Mouse (Mus musculus): ENCODE measurements around the gene Ncapd2. TPM values are rescaled to one million over a fixed set of nuclear protein-coding genes. Genes with fewer than 3 reads are reported as not detected.

Ncapd2 gene
- polyA plus RNA-seq, 1 experiment from 2014 or later, result 56.7 TPM

DNA sequence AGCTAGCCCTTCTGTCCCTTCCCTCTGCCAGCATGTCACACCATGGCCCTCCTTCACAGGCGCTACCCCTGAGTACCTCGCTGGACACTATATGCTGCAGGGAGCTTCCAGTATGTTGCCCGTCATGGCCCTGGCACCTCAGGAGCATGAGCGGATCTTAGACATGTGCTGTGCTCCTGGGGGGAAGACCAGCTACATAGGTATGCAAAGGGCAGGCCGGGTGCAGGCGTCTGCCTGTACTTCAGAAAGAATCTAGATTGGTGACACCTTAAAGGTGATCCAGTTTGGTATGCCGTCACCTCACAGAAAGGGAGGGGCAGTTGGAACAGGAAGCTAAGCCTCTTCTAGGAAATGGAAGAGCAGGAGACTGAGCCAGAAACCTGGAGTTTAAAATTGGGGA lies 51.8 kb downstream of the Ncapd2 start:
- Histone ChIP-seq H3K4me2 (no peak overlapping the region), H3K4me3 (no peak overlapping the region), H3K36me3 (peaks cover 84% of the 10 kb centered on the region), H3K27ac (no peak overlapping the region), H3K4me1 (replicated peaks) (peaks cover 5% of the 10 kb centered on the region), H3K27me3 (no peaks in the 10 kb centered on the region), H3K9ac (no peak overlapping the region), H3K9me3 (no peaks in the 10 kb centered on the region)
- WGBS, result 97% methylated on average over 7 of the region's 7 CpGs
- no peak for ATAC-seq (ENCODE audit: low FRiP score)

DNA sequence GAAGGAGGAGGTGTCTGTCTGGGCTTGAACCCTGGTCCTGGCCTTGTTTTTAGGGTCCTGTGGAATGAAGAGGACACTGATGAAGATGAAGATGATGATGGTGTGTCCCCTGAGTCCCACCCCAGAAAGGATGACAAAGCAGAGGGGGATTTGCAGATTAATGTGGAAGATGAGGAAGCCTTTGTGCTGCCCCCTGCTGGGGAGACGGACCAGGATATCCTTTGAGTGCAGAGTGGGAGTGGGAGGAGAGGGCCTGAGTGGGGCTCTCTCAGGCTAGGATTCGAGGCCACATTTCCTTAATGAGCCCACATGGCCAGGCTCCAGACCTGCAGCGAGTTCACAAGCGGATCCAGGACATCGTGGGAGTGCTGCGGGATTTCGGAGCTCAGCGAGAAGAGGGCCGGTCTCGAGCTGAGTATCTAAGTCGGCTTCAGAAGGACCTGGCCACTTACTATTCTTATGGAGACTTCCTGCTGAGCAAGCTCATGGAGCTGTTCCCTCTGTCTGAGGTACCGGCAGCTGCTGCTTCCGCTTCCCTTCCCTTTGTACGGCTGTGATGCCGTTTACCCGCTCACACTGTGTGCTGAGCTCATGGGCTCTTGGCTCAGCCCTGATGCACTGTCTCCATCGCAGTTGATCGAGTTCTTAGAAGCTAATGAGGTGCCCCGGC lies 54.4 kb downstream of the Ncapd2 start:
- 0 out of 2 replicates have a peak overlapping the region, but pooled peaks have one; percentile 1 for H3K9ac ChIP-seq
- H3K36me3 ChIP-seq, result peaks cover 85% of the 10 kb centered on the region
- H3K27ac ChIP-seq, result no peak overlapping the region
- H3K4me3 ChIP-seq, result no peak overlapping the region
- 90% methylated on average over 19 of the region's 19 CpGs for WGBS
- peaks cover 14% of the 10 kb centered on the region for H3K4me1 ChIP-seq (replicated peaks)
- no peaks in the 10 kb centered on the region for H3K9me3 ChIP-seq
- no peak overlapping the region for H3K4me2 ChIP-seq
- no peaks in the 10 kb centered on the region for H3K27me3 ChIP-seq
- no peak for ATAC-seq (ENCODE audit: low FRiP score)

DNA sequence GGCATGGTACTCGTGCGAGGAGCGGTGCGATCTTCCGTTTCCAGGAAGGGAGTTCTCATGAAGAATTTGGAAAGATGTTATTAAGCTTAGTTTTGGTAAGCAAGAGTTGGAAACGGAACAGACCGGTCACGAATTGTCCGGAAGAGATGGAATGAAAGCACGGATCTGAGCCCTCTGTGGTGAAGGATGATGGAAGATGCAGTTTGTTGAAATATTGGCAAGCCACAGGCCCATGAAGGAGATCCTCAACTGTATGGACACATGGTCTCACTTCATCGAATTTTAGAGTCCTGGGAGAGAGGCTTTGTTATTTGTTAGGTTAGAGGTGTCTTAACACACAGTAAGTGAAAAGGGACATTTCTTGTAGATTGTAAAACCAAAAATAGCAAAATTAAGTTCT lies 59.0 kb downstream of the Ncapd2 start:
- peak overlapping the region; percentile 71 for H3K4me3 ChIP-seq
- H3K9ac ChIP-seq, result peak overlapping the region; percentile 88
- H3K36me3 ChIP-seq, result peaks cover 69% of the 10 kb centered on the region
- H3K4me2 ChIP-seq, result peak overlapping the region; percentile 89
- ATAC-seq (ENCODE audit: low FRiP score), result no peak
- no peak overlapping the region for H3K27ac ChIP-seq
- no peaks in the 10 kb centered on the region for H3K27me3 ChIP-seq
- H3K9me3 ChIP-seq, result no peaks in the 10 kb centered on the region
- 15% methylated on average over 11 of the region's 11 CpGs for WGBS
- H3K4me1 ChIP-seq (replicated peaks), result peaks cover 19% of the 10 kb centered on the region

DNA sequence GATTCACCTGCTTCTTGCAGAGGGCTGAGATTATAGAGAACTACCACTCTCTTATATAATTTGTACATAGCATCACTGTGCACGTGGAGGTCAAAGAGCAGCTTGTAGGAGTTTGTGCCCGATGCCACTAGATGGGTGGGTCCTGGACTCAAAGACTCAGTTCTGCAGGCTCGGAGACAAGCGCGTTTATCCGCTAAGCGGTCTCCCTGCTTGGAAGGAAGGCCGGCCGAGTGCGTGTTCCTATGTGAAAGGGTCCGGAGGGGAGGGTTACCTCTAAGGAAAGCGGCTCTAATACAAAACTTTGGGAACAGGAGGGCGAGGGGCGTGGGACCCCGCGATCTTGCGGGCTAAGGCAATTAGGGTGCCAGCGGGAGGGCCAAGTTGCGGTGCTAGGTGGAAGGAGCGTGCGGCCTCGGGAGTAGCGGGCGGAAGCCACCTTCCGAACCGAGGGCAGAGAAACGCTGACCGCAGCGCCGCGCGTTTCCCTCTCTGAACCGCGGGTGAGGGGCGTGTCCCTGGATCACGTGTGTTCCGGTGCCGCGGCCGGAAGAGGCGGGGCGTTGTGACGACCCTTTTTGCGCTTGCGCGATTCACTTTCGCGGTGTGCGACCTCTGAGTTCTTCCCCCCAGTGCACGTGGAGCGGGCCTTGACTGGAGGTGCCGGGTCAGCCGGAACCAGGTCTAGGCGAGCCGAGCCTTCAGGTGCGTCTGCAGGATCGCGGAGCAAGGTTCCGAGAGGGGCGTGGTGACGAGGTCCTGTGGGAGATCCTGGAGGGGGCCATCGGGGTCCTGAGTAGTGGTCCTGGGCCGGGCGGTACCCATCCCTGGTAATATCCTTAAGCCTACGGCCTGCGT lies 60.0 kb downstream of the Ncapd2 start, which contains the start of gene Nop2:
Nop2 (plus strand) TSS at position 608 of the 855 bp plus-strand sequence.
- Histone ChIP-seq H3K9me3 (no peaks in the 10 kb centered on the region), H3K9ac (peak within 1 kb of the TSS; percentile 88), H3K36me3 (peaks cover 70% of the 10 kb centered on the region), H3K27me3 (no peaks in the 10 kb centered on the region), H3K27ac (peak within 1 kb of the TSS; percentile 86), H3K4me2 (peak within 1 kb of the TSS; percentile 89), H3K4me1 (replicated peaks) (peaks cover 19% of the 10 kb centered on the region), H3K4me3 (peak within 1 kb of the TSS; percentile 71)
- peak; percentile 97 for ATAC-seq (ENCODE audit: low FRiP score)
- WGBS, result under 1% methylated on average over 66 of the region's 66 CpGs

DNA sequence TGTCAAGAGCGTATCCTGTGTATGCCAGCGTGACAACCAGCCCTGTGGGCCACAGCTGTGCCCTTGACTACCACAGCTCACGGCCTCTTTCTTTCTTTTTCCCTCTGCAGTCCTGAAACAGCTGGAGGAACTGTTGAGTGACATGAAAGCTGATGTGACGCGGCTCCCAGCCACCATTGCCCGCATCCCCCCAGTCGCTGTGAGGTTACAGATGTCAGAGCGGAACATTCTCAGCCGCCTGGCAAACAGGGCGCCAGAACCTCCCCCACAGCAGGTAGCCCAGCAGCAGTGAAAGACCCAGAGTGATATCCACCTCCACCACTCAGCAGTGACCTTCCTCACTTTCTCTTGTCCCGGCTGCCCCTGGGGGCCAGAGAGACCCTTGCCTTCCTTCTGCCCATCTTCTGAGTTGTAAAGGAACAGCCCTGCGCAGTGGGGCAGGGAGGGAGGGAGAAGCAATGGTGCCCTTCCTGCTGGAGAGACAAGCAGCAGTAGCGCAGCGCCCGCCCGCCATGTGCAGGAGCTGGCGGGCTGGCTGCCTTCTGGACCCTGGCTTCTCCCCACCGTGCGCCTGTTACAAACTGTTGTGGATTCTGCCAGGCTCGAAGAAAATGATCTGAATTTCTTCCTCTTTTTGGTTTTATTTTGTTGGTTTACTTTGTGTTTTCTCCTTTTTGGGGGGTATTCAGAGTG lies 61.6 kb downstream of the Ncapd2 start:
- Histone ChIP-seq H3K9ac (no peak overlapping the region), H3K4me1 (replicated peaks) (peaks cover 19% of the 10 kb centered on the region), H3K27ac (no peak overlapping the region), H3K9me3 (no peaks in the 10 kb centered on the region), H3K4me2 (no peak overlapping the region), H3K27me3 (no peaks in the 10 kb centered on the region), H3K36me3 (peaks cover 71% of the 10 kb centered on the region), H3K4me3 (no peak overlapping the region)
- no peak for ATAC-seq (ENCODE audit: low FRiP score)
- WGBS, result 85% methylated on average over 20 of the region's 20 CpGs

DNA sequence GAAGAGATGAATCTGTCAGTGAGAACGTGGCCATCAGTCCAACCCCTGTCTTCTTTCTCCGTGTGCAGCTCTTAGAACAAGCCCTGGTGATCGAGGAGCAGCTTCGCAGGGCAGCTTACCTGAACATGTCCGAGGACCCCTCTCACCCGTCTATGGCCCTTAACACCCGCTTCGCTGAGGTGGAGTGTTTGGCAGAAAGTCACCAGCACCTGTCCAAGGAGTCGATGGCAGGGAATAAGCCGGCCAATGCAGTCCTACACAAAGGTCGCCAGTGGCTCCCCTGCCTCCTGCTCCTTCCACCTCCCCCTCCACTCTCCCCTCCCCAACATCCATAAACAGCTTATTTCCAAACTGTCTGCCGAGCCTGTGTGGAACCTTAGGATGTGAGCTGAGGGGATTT lies 62.8 kb downstream of the Ncapd2 start:
- 93% methylated on average over 12 of the region's 12 CpGs for WGBS
- no peak overlapping the region for H3K27ac ChIP-seq
- no peaks in the 10 kb centered on the region for H3K27me3 ChIP-seq
- H3K36me3 ChIP-seq, result peaks cover 71% of the 10 kb centered on the region
- H3K4me3 ChIP-seq, result no peak overlapping the region
- ATAC-seq (ENCODE audit: low FRiP score), result no peak
- H3K9ac ChIP-seq, result no peak overlapping the region
- peaks cover 19% of the 10 kb centered on the region for H3K4me1 ChIP-seq (replicated peaks)
- no peaks in the 10 kb centered on the region for H3K9me3 ChIP-seq
- H3K4me2 ChIP-seq, result no peak overlapping the region

DNA sequence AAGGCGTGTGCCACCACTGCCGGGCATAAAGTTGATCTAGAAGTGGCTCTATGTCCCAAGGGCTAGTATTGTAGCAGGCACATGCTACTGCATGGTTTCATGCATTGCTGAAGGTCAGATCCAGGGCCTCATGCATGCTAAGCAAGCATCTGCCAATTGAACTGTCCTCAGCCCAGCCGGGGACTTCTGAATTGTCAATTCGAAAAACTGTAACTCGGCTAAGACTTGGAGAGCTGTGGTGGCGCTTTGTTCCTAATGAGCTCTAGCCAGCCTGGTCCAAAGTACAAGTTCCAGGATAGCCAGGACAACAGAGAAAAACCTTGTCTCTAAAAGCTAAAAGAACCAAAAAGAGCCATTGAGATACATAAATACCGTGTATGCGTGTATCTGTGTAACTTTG lies 72.1 kb downstream of the Ncapd2 start:
- Histone ChIP-seq H3K27me3 (no peaks in the 10 kb centered on the region), H3K36me3 (peaks cover 95% of the 10 kb centered on the region), H3K9ac (no peak overlapping the region), H3K9me3 (no peaks in the 10 kb centered on the region), H3K4me1 (replicated peaks) (no peaks in the 10 kb centered on the region), H3K27ac (no peak overlapping the region), H3K4me3 (no peak overlapping the region), H3K4me2 (no peak overlapping the region)
- 95% methylated on average over 8 of the region's 8 CpGs for WGBS
- ATAC-seq (ENCODE audit: low FRiP score), result no peak

Small RNA genes within 50 kb of the gene (microRNA-seq; reads per million reads assigned to microRNA genes)
- gene Mir3098 (0.93 reads per million), gene Mir8113 (not detected)

Other genes with a start within 250 kb of the Ncapd2 start
- gene Cops7a, start 226.2 kb downstream of the Ncapd2 start, polyA plus RNA-seq (2015; fragmentation: Nextera tagmentation; extraction: Ambion mirVana), result 89.3 and 94.5 TPM in 2 replicates
- 29.3 and 31.6 TPM in 2 replicates for gene Pianp, start 195.0 kb downstream of the Ncapd2 start, polyA plus RNA-seq (2015; fragmentation: Nextera tagmentation; extraction: Ambion mirVana)
- 17.7 and 20.4 TPM in 2 replicates for gene Zfp384, start 182.6 kb downstream of the Ncapd2 start, polyA plus RNA-seq (2015; fragmentation: Nextera tagmentation; extraction: Ambion mirVana)
- gene Ing4, start 151.9 kb downstream of the Ncapd2 start, polyA plus RNA-seq (2015; fragmentation: Nextera tagmentation; extraction: Ambion mirVana), result 168 and 175 TPM in 2 replicates
- 17.5 and 19.7 TPM in 2 replicates for gene Acrbp, start 142.0 kb downstream of the Ncapd2 start, polyA plus RNA-seq (2015; fragmentation: Nextera tagmentation; extraction: Ambion mirVana)
- gene Lpar5, start 123.8 kb downstream of the Ncapd2 start, polyA plus RNA-seq (2015; fragmentation: Nextera tagmentation; extraction: Ambion mirVana), result 0.55 and 0.65 TPM in 2 replicates
- 123 and 126 TPM in 2 replicates for gene Chd4, start 95.7 kb downstream of the Ncapd2 start, polyA plus RNA-seq (2015; fragmentation: Nextera tagmentation; extraction: Ambion mirVana)
- 47.9 and 48.6 TPM in 2 replicates for gene Nop2, start 59.8 kb downstream of the Ncapd2 start, polyA plus RNA-seq (2015; fragmentation: Nextera tagmentation; extraction: Ambion mirVana)
- 17.2 and 19.7 TPM in 2 replicates for gene Iffo1, start 46.5 kb downstream of the Ncapd2 start, polyA plus RNA-seq (2015; fragmentation: Nextera tagmentation; extraction: Ambion mirVana)
- gene Gapdh, start 25.2 kb downstream of the Ncapd2 start, polyA plus RNA-seq (2015; fragmentation: Nextera tagmentation; extraction: Ambion mirVana), result 1,320 and 1,327 TPM in 2 replicates
- 158 and 164 TPM in 2 replicates for gene Mrpl51, start 100 bp upstream of the Ncapd2 start, polyA plus RNA-seq (2015; fragmentation: Nextera tagmentation; extraction: Ambion mirVana)
- gene Vamp1, start 23.9 kb upstream of the Ncapd2 start, polyA plus RNA-seq (2015; fragmentation: Nextera tagmentation; extraction: Ambion mirVana), result 11.3 and 12.9 TPM in 2 replicates
- gene Tapbpl, start 40.2 kb upstream of the Ncapd2 start, polyA plus RNA-seq (2015; fragmentation: Nextera tagmentation; extraction: Ambion mirVana), result 4.3 and 5.0 TPM in 2 replicates
- 1.5 and 2.2 TPM in 2 replicates for gene Cd27, start 45.3 kb upstream of the Ncapd2 start, polyA plus RNA-seq (2015; fragmentation: Nextera tagmentation; extraction: Ambion mirVana)
- not detected in 2 replicates for gene Tuba3a, start 94.3 kb upstream of the Ncapd2 start, polyA plus RNA-seq (2015; fragmentation: Nextera tagmentation; extraction: Ambion mirVana)
- gene Ltbr, start 122.2 kb upstream of the Ncapd2 start, polyA plus RNA-seq (2015; fragmentation: Nextera tagmentation; extraction: Ambion mirVana), result 13.5 and 15.2 TPM in 2 replicates
- gene Scnn1a, start 129.0 kb upstream of the Ncapd2 start, polyA plus RNA-seq (2015; fragmentation: Nextera tagmentation; extraction: Ambion mirVana), result 0.29 and 0.31 TPM in 2 replicates
- gene Tnfrsf1a, start 157.7 kb upstream of the Ncapd2 start, polyA plus RNA-seq (2015; fragmentation: Nextera tagmentation; extraction: Ambion mirVana), result 15.1 and 15.7 TPM in 2 replicates
- 0.12 TPM in 2 replicates for gene Plekhg6, start 189.1 kb upstream of the Ncapd2 start, polyA plus RNA-seq (2015; fragmentation: Nextera tagmentation; extraction: Ambion mirVana)

Data from hindbrain, embryonic 13.5 days (tissue).